Mouse (Mus musculus): ENCODE measurements at regions not wholly inside any gene's neighbourhood (a gene's known extent, or its start where the extent isn't known, plus 50 kb on each side); places are given as distances from the start of the nearest gene placed in this dataset.

GRCm38 (mm10) chr5:37960216-37960615 is 78.3 kb upstream of the Stx18 start:
- Histone ChIP-seq H3K4me2 (no peak overlapping the region), H3K4me1 (ENCODE audit: control insufficient read depth, insufficient read depth, low read length) (no peaks in the 10 kb centered on the region), H3K4me3 (ENCODE audit: low read depth, low read length) (no peak overlapping the region), H3K27me3 (ENCODE audit: control insufficient read depth, insufficient read depth, low read length) (peaks cover 2% of the 10 kb centered on the region; the same call in 1 of the 2 replicates), H3K9ac (ENCODE audit: low read length) (no peak overlapping the region), H3K27ac (ENCODE audit: low read depth, low read length) (no peak overlapping the region), H3K36me3 (ENCODE audit: control insufficient read depth, insufficient read depth, low read length) (no peaks in the 10 kb centered on the region), H3K9me3 (ENCODE audit: control insufficient read depth, low read length) (no peaks in the 10 kb centered on the region)
- WGBS: 88% methylated on average over 7 of the region's 7 CpGs
- ATAC-seq (ENCODE audit: low FRiP score) (no peak), DNase-seq (ENCODE audit: low spot score, missing footprints) (no peak)

- no peak overlapping the region for H3K4me3 ChIP-seq (ENCODE audit: low read depth, low read length)
- no peak overlapping the region for H3K27ac ChIP-seq (ENCODE audit: low read depth, low read length)
- 0% methylated on average over 1 of the region's 1 CpGs for WGBS
- DNase-seq (ENCODE audit: low spot score, missing footprints): peak; percentile 92
- H3K27me3 ChIP-seq (ENCODE audit: control insufficient read depth, insufficient read depth, low read length): no peaks in the 10 kb centered on the region
- no peak overlapping the region for H3K4me2 ChIP-seq
- no peak overlapping the region for H3K9ac ChIP-seq (ENCODE audit: low read length)
- no peaks in the 10 kb centered on the region for H3K36me3 ChIP-seq (ENCODE audit: control insufficient read depth, insufficient read depth, low read length)
- H3K9me3 ChIP-seq (ENCODE audit: control insufficient read depth, low read length): no peaks in the 10 kb centered on the region
- H3K4me1 ChIP-seq (ENCODE audit: control insufficient read depth, insufficient read depth, low read length): no peaks in the 10 kb centered on the region
- no peak for ATAC-seq (ENCODE audit: low FRiP score)
Observed at GRCm38 (mm10) chr5:37952096-37952495, 86.4 kb upstream of the Stx18 start.

GRCm38 (mm10) chr5:37932760-37933122 is 105.8 kb upstream of the Stx18 start:
- Histone ChIP-seq H3K9ac (ENCODE audit: low read length) (no peak overlapping the region), H3K4me2 (no peak overlapping the region), H3K4me3 (ENCODE audit: low read depth, low read length) (no peak overlapping the region), H3K27me3 (ENCODE audit: control insufficient read depth, insufficient read depth, low read length) (no peaks in the 10 kb centered on the region), H3K4me1 (ENCODE audit: control insufficient read depth, insufficient read depth, low read length) (no peaks in the 10 kb centered on the region), H3K36me3 (ENCODE audit: control insufficient read depth, insufficient read depth, low read length) (no peaks in the 10 kb centered on the region), H3K9me3 (ENCODE audit: control insufficient read depth, low read length) (no peaks in the 10 kb centered on the region), H3K27ac (ENCODE audit: low read depth, low read length) (no peak overlapping the region)
- DNase-seq (ENCODE audit: low spot score, missing footprints): no peak
- no peak for ATAC-seq (ENCODE audit: low FRiP score)
- 68% methylated on average over 2 of the region's 2 CpGs for WGBS

- no peak for ATAC-seq (ENCODE audit: low FRiP score)
- no peaks in the 10 kb centered on the region for H3K9me3 ChIP-seq (ENCODE audit: control insufficient read depth, low read length)
- 89% methylated on average over 10 of the region's 10 CpGs for WGBS
- no peak overlapping the region for H3K9ac ChIP-seq (ENCODE audit: low read length)
- no peak for DNase-seq (ENCODE audit: low spot score, missing footprints)
- no peak overlapping the region for H3K27ac ChIP-seq (ENCODE audit: low read depth, low read length)
- H3K4me3 ChIP-seq (ENCODE audit: low read depth, low read length): no peak overlapping the region
- H3K27me3 ChIP-seq (ENCODE audit: control insufficient read depth, insufficient read depth, low read length): no peaks in the 10 kb centered on the region
- H3K4me2 ChIP-seq: no peak overlapping the region
- H3K36me3 ChIP-seq (ENCODE audit: control insufficient read depth, insufficient read depth, low read length): no peaks in the 10 kb centered on the region
- H3K4me1 ChIP-seq (ENCODE audit: control insufficient read depth, insufficient read depth, low read length): no peaks in the 10 kb centered on the region
Observed at GRCm38 (mm10) chr5:37932086-37932759, 106.3 kb upstream of the Stx18 start.

DNA sequence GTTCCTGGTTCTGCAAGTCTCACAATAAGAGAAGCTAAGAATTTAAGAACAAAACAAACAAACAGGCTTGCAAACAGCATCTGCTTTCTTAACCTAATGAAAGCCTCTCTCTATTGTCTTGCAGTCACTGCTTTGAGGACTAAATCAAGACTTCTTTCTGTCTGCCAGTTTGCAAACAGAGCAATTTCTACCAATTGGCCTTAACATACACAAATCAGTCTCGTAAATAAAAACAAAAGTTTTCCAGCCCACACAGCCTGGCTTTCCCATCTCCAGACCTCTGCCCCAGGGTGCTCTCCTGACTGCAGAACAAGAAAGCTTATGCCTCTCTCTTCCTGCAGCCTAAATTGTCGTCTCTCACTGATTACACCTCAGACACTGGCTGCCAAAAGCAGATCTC is 96.1 kb upstream of the Msx1 start:
- no peak overlapping the region for H3K27ac ChIP-seq (ENCODE audit: low read depth, low read length)
- H3K4me2 ChIP-seq: no peak overlapping the region
- no peaks in the 10 kb centered on the region for H3K36me3 ChIP-seq (ENCODE audit: control insufficient read depth, insufficient read depth, low read length)
- no peaks in the 10 kb centered on the region for H3K9me3 ChIP-seq (ENCODE audit: control insufficient read depth, low read length)
- ATAC-seq (ENCODE audit: low FRiP score): no peak
- peak; percentile 61 for DNase-seq (ENCODE audit: low spot score, missing footprints)
- peaks cover 15% of the 10 kb centered on the region; the same call in 1 of the 2 replicates for H3K27me3 ChIP-seq (ENCODE audit: control insufficient read depth, insufficient read depth, low read length)
- H3K4me1 ChIP-seq (ENCODE audit: control insufficient read depth, insufficient read depth, low read length): 0 out of 2 replicates have a peak, but pooled peaks cover 3% of the 10 kb centered on the region
- no peak overlapping the region for H3K4me3 ChIP-seq (ENCODE audit: low read depth, low read length)
- WGBS: 20% methylated on average over 2 of the region's 2 CpGs
- H3K9ac ChIP-seq (ENCODE audit: low read length): no peak overlapping the region

DNA sequence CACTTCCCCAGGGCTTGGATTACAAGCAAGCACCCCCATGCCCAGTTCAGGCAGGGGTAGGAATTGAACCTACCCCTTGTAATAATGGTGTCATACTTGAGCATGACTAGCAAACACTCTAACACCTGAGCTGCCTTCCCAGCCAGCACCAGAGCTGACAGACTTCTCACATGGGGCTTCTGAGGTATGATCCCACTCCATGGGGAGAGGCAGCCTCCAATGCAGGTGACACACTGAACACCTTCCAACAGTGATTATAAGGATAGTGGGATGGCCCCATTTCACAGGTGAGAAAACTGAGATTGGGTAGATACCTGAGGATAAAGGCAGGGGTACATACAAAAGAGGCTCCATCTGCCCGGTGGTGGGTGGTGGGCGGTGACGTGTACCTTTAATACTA is 94.7 kb upstream of the Msx1 start:
- Histone ChIP-seq H3K9ac (ENCODE audit: low read length) (no peak overlapping the region), H3K36me3 (ENCODE audit: control insufficient read depth, insufficient read depth, low read length) (no peaks in the 10 kb centered on the region), H3K9me3 (ENCODE audit: control insufficient read depth, low read length) (no peaks in the 10 kb centered on the region), H3K4me2 (no peak overlapping the region), H3K4me3 (ENCODE audit: low read depth, low read length) (no peak overlapping the region), H3K27me3 (ENCODE audit: control insufficient read depth, insufficient read depth, low read length) (peaks cover 15% of the 10 kb centered on the region; the same call in 1 of the 2 replicates), H3K4me1 (ENCODE audit: control insufficient read depth, insufficient read depth, low read length) (0 out of 2 replicates have a peak, but pooled peaks cover 3% of the 10 kb centered on the region), H3K27ac (ENCODE audit: low read depth, low read length) (no peak overlapping the region)
- WGBS: 73% methylated on average over 3 of the region's 3 CpGs
- ATAC-seq (ENCODE audit: low FRiP score) (no peak), DNase-seq (ENCODE audit: low spot score, missing footprints) (peak; percentile 80)

DNA sequence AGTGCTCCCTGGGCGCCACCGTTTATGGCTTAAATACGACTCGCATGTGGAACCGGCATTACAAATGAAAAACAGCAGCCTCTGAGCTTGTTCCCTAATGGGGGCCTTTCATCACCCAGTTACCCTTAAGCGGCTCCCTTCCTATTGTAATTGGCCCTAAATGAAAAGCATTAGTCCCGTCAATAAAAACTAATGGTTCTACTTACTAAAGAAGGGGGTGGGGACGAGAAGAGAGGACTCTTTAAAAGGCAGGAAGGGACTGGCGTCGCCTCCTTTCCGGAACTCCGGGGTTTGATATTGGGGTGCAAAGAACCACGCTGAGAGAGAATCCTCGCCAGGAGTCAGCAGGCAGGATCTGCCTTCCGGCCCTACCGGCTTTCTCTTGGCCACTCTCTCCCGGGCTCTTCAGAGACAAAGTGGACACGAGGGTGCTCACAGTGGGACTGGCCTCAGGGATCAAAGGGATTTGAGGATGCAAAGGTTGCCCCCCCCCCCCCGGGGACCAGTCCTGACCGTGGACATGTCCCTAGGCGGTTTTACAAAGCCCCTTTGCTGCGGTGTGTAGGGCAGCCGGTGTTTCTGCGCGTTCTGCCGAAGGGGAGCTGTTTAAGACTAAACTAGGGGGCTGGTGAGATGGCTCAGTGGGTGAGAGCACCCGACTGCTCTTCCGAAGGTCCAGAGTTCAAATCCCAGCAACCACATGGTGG is 93.8 kb upstream of the Msx1 start:
- peak overlapping the region; percentile 0; the same call in 1 of the 2 replicates for H3K4me3 ChIP-seq (ENCODE audit: low read depth, low read length)
- DNase-seq (ENCODE audit: low spot score, missing footprints): peak; percentile 93
- 0 out of 2 replicates have a peak, but pooled peaks cover 3% of the 10 kb centered on the region for H3K4me1 ChIP-seq (ENCODE audit: control insufficient read depth, insufficient read depth, low read length)
- peaks cover 15% of the 10 kb centered on the region; the same call in 1 of the 2 replicates for H3K27me3 ChIP-seq (ENCODE audit: control insufficient read depth, insufficient read depth, low read length)
- ATAC-seq (ENCODE audit: low FRiP score): 0 out of 2 replicates have a peak, but pooled peaks have one; percentile 24
- no peak overlapping the region for H3K9ac ChIP-seq (ENCODE audit: low read length)
- H3K4me2 ChIP-seq: peak overlapping the region; percentile 39
- no peaks in the 10 kb centered on the region for H3K36me3 ChIP-seq (ENCODE audit: control insufficient read depth, insufficient read depth, low read length)
- H3K27ac ChIP-seq (ENCODE audit: low read depth, low read length): no peak overlapping the region
- no peaks in the 10 kb centered on the region for H3K9me3 ChIP-seq (ENCODE audit: control insufficient read depth, low read length)
- WGBS: 3% methylated on average over 28 of the region's 28 CpGs

- Histone ChIP-seq H3K4me2 (no peak overlapping the region), H3K9me3 (ENCODE audit: control insufficient read depth, low read length) (no peaks in the 10 kb centered on the region), H3K27ac (ENCODE audit: low read depth, low read length) (no peak overlapping the region), H3K4me1 (ENCODE audit: control insufficient read depth, insufficient read depth, low read length) (0 out of 2 replicates have a peak, but pooled peaks cover 3% of the 10 kb centered on the region), H3K36me3 (ENCODE audit: control insufficient read depth, insufficient read depth, low read length) (no peaks in the 10 kb centered on the region), H3K4me3 (ENCODE audit: low read depth, low read length) (no peak overlapping the region), H3K9ac (ENCODE audit: low read length) (no peak overlapping the region), H3K27me3 (ENCODE audit: control insufficient read depth, insufficient read depth, low read length) (peaks cover 15% of the 10 kb centered on the region; the same call in 1 of the 2 replicates)
- ATAC-seq (ENCODE audit: low FRiP score): no peak
- no peak for DNase-seq (ENCODE audit: low spot score, missing footprints)
- 10% methylated on average over 5 of the region's 5 CpGs for WGBS
Observed at GRCm38 (mm10) chr5:37917161-37917560, 92.8 kb upstream of the Msx1 start.

GRCm38 (mm10) chr5:37904683-37905352 is 80.4 kb upstream of the Msx1 start:
- Histone ChIP-seq H3K9me3 (ENCODE audit: control insufficient read depth, low read length) (no peaks in the 10 kb centered on the region), H3K4me3 (ENCODE audit: low read depth, low read length) (no peak overlapping the region), H3K4me1 (ENCODE audit: control insufficient read depth, insufficient read depth, low read length) (peaks cover 9% of the 10 kb centered on the region), H3K9ac (ENCODE audit: low read length) (no peak overlapping the region), H3K27me3 (ENCODE audit: control insufficient read depth, insufficient read depth, low read length) (peaks cover 33% of the 10 kb centered on the region), H3K4me2 (no peak overlapping the region), H3K36me3 (ENCODE audit: control insufficient read depth, insufficient read depth, low read length) (no peaks in the 10 kb centered on the region), H3K27ac (ENCODE audit: low read depth, low read length) (no peak overlapping the region)
- DNase-seq (ENCODE audit: low spot score, missing footprints) (peak; percentile 81), ATAC-seq (ENCODE audit: low FRiP score) (no peak)
- 50% methylated on average over 5 of the region's 5 CpGs for WGBS

Data from midbrain, embryonic 11.5 days (tissue).